Mouse (Mus musculus) spleen, adult 2 months (tissue): ENCODE measurements around the gene Clasp2.

Experiments used
- CTCF ChIP-seq: fragments of 200-500 bp; IDR thresholded peaks from 2 replicates; pipeline ENCODE4 v1.5.1; 2011; ENCODE audit warnings: mild to moderate bottlenecking, inconsistent platforms; ENCODE audit not compliant: insufficient read depth, insufficient read length, insufficient replicate concordance; ENCODE audit errors: extremely low read depth
- POLR2A ChIP-seq: fragments of 200-500 bp; IDR thresholded peaks from 2 replicates; pipeline ENCODE4 v1.6.1; 2011; ENCODE audit warnings: low read depth, low read length, inconsistent platforms

- TF ChIP-seq CTCF (no peak), POLR2A (no peak)
These were observed 34.4 kb upstream of the Clasp2 start for GRCm38 (mm10) chr9:113706841-113707240.
